Mouse (Mus musculus) T-helper 17 cell (primary cell): ENCODE data around the gene Sntb2.
"Not testable (repeated sequence)": the region's sequence is repeated elsewhere in the genome, so short reads cannot be mapped to it uniquely, and the experiment has no call there.

Source experiments
- in situ Hi-C, 2 experiments: fragments of 300-600 bp; cut with MboI, MseI; formaldehyde crosslinking; loops; 1 replicate in 1 of 2; 2 replicates in 1 of 2; pipeline ENCODE4 v1.15.1; 2025; ENCODE audit warnings: high pct_unique_total_duplicates in 2 of 2

Gene Sntb2

DNA sequence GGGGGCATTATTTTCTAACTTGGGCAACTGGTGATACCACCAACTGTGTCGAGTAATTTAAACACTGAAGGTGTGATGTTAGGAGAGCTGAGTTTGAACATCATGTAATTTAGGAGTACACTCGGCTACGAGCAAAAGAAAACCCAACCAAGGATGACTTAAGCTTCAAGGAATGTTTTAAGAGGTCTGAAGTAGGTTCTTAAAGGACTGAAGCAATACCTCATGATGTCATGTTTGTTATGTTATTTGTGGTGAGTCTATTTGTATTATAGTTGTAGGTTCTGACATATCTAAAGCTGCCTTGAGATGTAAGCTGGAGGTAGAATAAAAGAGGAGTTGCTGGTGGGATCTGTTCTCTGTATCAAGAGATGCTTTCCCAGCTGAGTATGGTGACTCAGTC, 34.4 kb downstream of the Sntb2 start:
- in situ Hi-C loops, result loop anchor here in 1 of 2 experiments (10.0 kb wide), 1 partner anchor 1255 kb away; no protein-coding TSS in a partner anchor

DNA sequence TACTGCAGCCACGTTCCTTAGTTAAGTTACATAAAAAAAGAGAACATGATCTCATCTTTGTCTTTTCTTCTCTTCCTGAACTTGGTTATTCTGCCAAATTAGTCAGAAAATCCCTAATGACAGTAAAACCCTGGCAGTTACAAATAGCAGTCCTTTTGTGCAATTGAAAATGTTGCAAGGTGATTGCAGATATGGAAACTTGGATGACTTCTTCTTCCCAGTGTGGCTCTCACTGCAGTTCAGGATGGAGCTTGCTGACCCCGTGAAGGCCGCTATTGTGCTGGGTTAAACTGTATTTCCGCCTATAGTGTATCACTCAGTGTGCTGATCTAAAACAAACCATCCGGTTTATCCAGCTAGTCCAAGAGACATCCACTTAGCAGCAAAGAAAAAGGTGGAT, 36.4 kb downstream of the Sntb2 start:
- in situ Hi-C loops, result loop anchor here in 1 of 2 experiments (10.0 kb wide), 1 partner anchor 1253 kb away; no protein-coding TSS in a partner anchor

DNA sequence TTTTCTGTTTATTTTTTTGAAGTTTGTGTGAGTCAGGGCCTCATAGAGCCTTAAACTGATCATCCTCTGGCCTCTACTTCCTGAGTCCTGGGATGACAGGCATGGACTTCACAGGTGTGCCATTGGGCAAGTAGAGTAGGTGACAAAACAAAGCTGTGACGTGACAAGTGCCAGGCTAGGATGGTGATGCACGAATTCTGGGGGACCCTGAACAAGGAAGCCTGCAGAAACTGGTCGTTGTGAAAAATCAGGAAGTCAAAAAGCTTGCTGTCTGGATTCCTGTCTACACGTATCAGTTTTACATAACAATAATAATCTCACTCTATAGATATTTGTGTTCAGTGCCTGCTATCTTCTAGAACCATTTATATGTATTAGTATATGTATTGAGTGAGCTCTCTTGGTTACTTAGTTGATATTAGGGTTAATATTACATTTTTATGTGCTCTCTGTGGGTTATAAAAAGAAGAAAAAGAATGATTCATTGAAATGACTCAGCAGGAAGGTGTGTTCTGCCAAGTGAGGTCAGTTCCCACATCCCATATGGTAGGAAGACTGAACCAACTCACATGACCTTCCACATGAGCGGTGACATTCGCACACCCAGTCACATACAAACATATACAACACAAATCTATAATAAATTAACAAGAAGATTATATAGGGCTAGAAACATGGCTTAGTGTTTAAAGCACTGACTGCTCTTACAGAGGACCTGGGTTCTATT, 37.2 kb downstream of the Sntb2 start:
- in situ Hi-C loops, result loop anchor here in 1 of 2 experiments (10.0 kb wide), 1 partner anchor 1252 kb away; no protein-coding TSS in a partner anchor

GRCm38 (mm10) chr8:106973526-106973925, 38.0 kb downstream of the Sntb2 start:
- in situ Hi-C loops, result loop anchor here in 1 of 2 experiments (10.0 kb wide), 1 partner anchor 1251 kb away; no protein-coding TSS in a partner anchor

- in situ Hi-C loops, result loop anchor here in 1 of 2 experiments (10.0 kb wide), 1 partner anchor 1250 kb away; no protein-coding TSS in a partner anchor
These were observed 39.2 kb downstream of the Sntb2 start for GRCm38 (mm10) chr8:106974754-106975153.

DNA sequence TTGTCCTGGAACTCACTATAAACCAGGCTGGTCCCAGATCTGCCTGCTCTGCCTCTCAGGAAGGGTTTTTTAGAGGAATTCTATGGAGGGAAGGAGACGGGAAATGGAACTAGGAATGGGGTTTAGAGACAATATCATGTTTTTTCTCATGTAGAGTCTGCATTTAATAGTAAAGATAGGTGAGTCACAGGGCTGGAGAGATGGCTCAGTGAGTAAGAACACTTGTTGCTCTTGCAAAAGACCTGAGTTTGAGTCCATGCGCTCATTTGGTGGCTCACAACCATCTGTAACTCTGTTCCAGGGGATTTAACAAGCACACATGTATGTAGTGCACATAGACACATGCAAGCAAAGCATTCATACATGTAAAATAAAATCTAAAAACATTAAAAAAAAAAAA, 40.2 kb downstream of the Sntb2 start:
- in situ Hi-C loops, result loop anchor here in 1 of 2 experiments (10.0 kb wide), 1 partner anchor 1249 kb away; no protein-coding TSS in a partner anchor

DNA sequence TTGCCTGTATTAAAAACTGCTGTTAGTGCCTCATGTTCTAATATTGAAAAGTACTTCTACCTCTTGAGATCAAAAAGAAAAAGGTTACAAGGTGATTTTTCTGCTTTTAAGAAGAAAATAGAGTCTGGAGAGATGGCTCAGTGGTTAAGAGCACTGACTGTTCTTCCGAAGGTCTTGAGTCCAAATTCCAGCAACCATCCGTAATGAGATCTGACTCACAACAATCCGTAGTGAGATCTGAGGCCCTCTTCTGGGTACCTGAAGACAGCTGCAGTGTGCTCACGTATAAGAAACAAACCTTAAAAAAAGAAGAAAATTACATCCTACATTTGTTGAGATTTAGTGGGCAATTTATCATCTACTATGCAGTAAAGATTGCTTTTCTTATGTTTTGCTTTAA, 40.9 kb downstream of the Sntb2 start:
- in situ Hi-C loops, result loop anchor here in 1 of 2 experiments (10.0 kb wide), 1 partner anchor 1248 kb away; no protein-coding TSS in a partner anchor

DNA sequence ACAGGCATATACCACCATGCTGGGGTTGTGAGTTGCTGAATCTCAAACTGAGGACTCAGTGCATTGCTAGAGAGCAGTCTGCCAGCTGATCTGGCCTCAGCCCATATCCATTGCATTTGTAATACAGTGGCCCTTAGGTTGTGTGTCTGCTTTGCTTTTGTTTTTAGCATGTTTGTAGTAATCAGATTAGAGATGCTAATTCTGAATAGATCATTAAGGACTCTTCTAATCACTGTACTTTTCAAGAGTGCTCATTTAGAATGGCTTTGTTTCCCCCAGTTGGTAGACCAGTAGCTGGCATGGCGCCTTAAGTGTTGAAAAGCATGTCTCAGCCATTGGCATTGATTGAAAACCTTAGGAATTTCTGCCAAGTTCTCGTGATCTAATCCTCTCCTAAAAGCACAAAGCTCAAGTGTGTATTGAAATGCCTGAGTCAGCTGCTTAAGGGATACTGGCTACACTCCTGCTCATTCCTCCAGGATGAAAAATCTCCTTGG, 43.3 kb downstream of the Sntb2 start:
- in situ Hi-C loops, result loop anchor here in 1 of 2 experiments (10.0 kb wide), 1 partner anchor 1246 kb away; no protein-coding TSS in a partner anchor

- in situ Hi-C loops, result no loop called here
These were observed 49.9 kb downstream of the Sntb2 start for GRCm38 (mm10) chr8:106985404-106985821.

GRCm38 (mm10) chr8:106985951-106986350, 50.4 kb downstream of the Sntb2 start:
- in situ Hi-C loops, result no loop called here

DNA sequence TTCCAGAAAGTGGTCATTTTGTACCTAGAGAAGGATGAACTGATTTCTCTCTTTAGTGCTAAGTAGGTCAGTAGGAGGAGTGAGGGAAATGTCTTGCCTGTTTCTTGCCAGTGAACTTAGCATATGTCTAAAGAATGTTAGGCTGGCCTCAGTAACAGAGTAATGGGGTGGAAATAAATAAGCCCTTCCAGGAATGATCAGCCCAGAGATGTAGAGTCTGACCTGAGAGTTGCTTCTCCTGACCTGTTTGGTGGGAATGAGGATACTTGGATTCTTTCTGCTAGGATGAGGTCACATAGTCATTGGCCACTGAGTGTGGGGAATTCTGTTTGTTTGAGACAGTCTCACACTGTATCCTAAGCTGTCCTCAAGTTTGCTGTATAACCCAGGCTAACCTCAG, 52.0 kb downstream of the Sntb2 start:
- in situ Hi-C loops, result no loop called here

DNA sequence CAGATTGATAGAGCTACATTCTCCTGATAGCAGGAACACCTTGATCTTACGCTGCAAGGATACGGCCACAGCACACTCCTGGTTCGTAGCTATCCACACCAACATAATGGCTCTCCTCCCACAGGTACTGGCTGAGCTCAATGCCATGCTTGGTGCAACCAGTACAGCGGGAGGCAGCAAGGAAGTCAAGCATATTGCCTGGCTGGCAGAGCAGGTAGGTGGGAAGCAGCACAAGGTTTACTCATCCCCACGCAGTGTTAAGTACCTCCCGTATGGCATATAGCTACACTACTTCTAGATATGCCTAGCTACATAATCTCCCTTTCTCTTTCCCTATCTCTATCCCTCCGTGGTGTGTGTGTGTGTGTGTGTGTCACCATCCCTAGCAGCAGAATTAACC, 55.8 kb downstream of the Sntb2 start:
- in situ Hi-C loops, result no loop called here

DNA sequence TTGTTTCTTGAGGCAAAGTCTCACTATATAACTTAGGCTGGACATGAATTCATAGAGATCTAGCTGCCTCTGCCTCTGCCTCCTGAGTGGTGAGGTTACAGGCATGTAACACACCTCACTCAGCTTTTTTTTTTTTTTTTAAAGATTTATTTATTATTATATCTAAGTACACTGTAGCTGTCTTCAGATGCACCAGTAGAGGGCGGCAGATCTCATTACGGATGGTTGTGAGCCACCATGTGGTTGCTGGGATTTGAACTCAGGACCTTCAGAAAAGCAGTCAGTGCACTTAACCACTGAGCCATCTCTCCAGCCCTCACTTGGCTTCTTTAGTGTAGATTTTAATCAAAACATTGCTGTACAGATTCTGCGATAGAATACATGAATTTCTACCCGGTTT, 60.8 kb downstream of the Sntb2 start:
- in situ Hi-C loops, result not testable (repeated sequence)

GRCm38 (mm10) chr8:106997416-106997815, 61.9 kb downstream of the Sntb2 start:
- in situ Hi-C loops, result no loop called here

- in situ Hi-C loops, result no loop called here
These were observed 63.5 kb downstream of the Sntb2 start for GRCm38 (mm10) chr8:106999068-106999467.

- in situ Hi-C loops, result loop anchor here (5.0 to 25.0 kb wide), 2 partner anchors 75 to 290 kb away; no protein-coding TSS in a partner anchor
These were observed 67.0 kb downstream of the Sntb2 start for GRCm38 (mm10) chr8:107002532-107002931.

DNA sequence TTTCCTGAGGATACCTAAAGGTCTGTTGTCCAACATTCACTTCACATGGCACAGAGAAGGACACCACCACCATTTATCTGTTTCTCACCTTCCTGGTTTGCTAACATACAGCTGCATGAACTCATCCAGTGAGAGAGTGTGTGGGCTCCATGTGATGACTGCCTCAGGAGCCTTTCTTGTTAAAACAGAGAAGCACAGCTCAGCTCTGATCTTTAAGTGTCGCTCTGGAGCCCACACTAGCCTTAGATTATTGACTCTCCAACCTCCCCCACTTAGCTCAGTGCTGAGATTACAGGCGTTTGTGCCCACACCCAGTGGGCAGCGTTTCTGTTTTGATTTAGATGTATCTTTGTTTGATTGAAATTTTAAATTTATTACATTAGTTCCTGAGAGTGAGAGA, 72.2 kb downstream of the Sntb2 start:
- in situ Hi-C loops, result loop anchor here in 1 of 2 experiments (25.0 kb wide), 1 partner anchor 295 kb away; no protein-coding TSS in a partner anchor

GRCm38 (mm10) chr8:107012666-107013065, 77.1 kb downstream of the Sntb2 start:
- in situ Hi-C loops, result loop anchor here in 1 of 2 experiments (25.0 kb wide), 1 partner anchor 300 kb away; no protein-coding TSS in a partner anchor

GRCm38 (mm10) chr8:107014915-107015314, 79.4 kb downstream of the Sntb2 start:
- in situ Hi-C loops, result loop anchor here in 1 of 2 experiments (25.0 kb wide), 1 partner anchor 303 kb away; no protein-coding TSS in a partner anchor

DNA sequence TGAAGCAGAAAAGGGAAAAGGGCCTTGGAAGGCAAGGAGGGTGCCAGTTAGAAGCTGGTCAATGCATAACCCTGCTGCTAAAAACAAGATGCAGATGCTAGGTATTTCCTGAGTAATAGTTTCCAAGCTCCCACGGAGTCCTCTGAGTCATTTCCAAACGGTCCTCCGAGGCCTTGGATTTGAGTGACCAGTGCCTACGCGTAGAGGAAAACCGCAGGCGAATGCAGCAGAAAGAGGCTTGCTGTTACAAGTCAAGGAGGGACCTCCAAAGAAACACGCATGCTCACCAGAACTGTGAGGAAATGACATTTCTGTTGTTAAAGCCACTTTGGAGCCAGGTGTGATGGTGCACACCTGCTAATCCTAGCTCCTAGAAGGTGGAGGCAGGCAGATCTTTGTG, 87.9 kb downstream of the Sntb2 start:
- in situ Hi-C loops, result loop anchor here (5.0 to 25.0 kb wide), 2 partner anchors 101 to 311 kb away; no protein-coding TSS in a partner anchor

DNA sequence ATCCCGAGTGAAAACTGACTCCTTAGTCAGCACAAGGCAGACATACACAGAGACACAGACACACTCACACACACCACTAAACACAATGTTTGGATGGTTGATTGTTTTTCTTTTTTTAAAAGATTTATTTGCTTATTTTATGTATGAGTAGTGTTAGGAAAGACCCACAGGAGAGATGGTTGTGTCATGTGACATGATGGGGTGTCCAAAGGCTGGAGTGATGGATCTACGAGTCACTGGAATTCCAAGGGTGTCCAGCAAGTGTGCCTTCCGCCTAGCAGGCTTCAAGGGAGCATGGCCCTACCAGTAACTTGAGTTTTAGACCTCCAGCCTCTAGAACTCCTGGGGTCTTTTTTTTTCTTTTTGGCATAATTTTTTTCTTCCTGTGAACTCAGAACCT, 93.8 kb downstream of the Sntb2 start:
- in situ Hi-C loops, result no loop called here

- in situ Hi-C loops, result no loop called here
These were observed 94.5 kb downstream of the Sntb2 start for GRCm38 (mm10) chr8:107030058-107030457.
